Mouse (Mus musculus): ENCODE measurements around the gene Nmnat3.

DNA sequence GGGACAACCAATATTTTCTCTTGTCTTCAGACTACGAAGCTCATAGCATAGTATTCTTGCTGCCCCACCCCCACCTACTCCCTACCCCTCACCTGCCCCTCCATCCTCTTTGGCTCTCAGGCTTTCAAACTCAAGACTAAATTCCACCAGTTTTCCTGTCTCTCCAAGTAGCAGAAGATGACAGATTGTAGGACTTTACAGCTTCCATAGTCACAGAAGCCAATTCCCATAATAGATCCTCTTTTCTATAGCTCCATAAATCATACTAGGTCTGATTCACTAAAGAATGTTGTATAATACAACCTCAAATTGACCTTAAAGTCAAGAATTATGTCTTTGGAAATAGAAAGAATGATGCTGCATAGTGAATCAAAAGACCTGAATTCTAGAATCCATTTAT, 3.4 kb downstream of the Nmnat3 start:
- TF ChIP-seq NRF1 (IDR thresholded peaks at IDR 0.05; ENCODE audit: low read depth, low read length) (no peak), CTCF (conservative IDR thresholded peaks at IDR 0.05 in 1 of 2, IDR thresholded peaks at IDR 0.05 in 1 of 2; ENCODE audit: low read depth in 2 of 2, low read length in 2 of 2) (no peak), MEF2A (IDR thresholded peaks at IDR 0.05; ENCODE audit: borderline replicate concordance, low read depth, low read length) (no peak), UBTF (IDR thresholded peaks at IDR 0.05; ENCODE audit: low read depth, low read length) (no peak), MYC (IDR thresholded peaks at IDR 0.05; ENCODE audit: low read depth, low read length) (no peak), TBP (conservative IDR thresholded peaks at IDR 0.05; ENCODE audit: low read depth, low read length) (no peak), POLR2AphosphoS2 (IDR thresholded peaks at IDR 0.05; ENCODE audit: low read depth, low read length) (no peak), E2F4 (IDR thresholded peaks at IDR 0.05; ENCODE audit: insufficient replicate concordance, low read depth, low read length) (no peak), EP300 (IDR thresholded peaks at IDR 0.05; ENCODE audit: low read length) (no peak), CHD1 (IDR thresholded peaks at IDR 0.05; ENCODE audit: low read depth, low read length) (no peak), USF1 (IDR thresholded peaks at IDR 0.05; ENCODE audit: low read depth, low read length) (no peak)

Measured in CH12.LX (cell line).